Mouse (Mus musculus) adrenal gland (tissue): ENCODE measurements around the gene Klk11.

ENCODE experiments used
- intact Hi-C: fragments of 180-260 bp; cut with DNase I; formaldehyde crosslinking; loops from one replicate; pipeline ENCODE4 v1.15.1; 2025
- long read RNA-seq, 2 experiments: library from polyadenylated mRNA; unstranded; transcript quantifications; one replicate each; pipeline ENCODE4 v2.0.0; 2020; ENCODE audit warnings: borderline replicate concordance in 1 of 2; ENCODE audit not compliant: insufficient replicate concordance in 1 of 2

The Klk11 gene
- long read RNA-seq, experiment 1 = 0 reads
- long read RNA-seq, experiment 2 = 0 reads

DNA sequence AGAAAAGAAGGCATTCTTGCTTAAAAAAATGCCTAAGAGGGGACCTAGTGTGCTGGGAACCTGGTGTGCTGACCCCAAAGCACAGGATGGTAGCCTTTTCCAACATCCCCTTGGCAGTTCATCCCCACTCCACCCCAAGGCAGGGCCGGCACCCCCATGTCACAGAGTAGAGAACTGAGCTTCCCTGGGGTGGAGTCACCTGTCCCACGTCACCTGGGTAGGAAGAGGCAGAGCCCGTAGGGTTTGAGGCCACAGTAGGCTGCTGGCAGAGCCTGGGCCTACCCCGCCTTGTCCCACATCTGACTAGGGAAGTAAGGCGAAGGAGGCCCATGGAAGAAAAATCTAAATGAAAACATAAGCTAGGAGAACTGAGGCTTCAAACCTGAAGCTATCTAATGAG lies at the start of gene Klk11:
Klk11 (plus strand) TSS at position 241 of the 400 bp plus-strand sequence.
- intact Hi-C loops = no loop called here

DNA sequence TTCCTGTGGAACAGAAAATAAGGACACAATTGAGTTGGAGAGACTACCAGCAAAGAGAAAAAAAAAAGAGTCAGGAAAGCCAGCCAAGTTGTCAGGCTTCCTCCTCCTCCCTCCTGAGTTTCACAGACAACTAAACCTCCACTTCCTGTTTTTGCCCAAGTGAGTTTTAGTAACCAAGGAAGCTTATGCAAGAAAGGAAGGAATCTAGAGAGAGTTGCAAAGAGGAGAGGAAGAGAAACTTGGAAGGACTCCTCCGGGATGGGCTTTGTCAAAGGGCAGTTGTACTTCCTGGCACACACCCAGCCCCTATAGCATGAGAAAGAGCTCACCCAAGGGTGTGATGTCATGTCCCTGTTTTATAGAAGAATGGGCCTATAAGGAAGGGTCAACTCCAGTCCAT lies 26.6 kb upstream of the Klk11 start:
- intact Hi-C loops = no loop called here

DNA sequence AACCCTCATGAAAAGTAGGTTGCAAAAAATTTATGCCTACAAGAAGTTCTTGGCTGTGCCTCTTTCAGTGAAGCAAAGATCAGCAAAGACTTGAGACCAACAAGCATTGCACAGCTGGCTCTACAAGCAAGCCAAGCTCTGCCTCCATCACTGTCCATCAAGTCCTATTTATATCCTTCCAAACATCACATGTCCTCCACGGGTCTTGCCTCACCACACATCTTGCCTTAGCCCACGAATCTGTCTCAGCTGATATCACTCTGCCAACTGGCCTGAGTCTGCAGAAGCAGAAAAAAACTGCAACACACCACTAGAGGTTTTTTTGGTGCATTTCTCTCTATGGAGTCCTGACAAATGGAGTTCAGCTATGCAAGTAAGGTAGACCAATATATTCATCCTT lies 21.6 kb upstream of the Klk11 start:
- intact Hi-C loops = no loop called here

DNA sequence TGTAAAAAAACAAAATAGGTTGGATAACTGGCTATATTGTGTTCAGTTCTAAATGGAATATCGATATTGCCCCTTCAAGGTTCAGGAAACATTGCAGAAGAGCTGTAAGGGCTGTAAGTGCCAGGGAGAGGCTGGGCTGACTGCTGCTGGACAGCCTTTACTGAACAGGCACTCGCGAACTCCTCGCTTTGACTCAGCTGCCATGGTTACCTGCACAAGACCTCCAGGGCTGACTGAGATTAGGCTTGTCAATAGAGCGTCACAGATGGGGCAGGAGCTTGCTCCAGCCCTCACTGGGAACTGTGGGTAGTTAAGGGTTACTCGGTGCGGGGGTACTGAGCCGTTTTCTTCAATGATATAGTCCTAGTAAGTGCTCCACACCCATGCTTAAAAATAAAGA lies 7.9 kb upstream of the Klk11 start:
- intact Hi-C loops = no loop called here

DNA sequence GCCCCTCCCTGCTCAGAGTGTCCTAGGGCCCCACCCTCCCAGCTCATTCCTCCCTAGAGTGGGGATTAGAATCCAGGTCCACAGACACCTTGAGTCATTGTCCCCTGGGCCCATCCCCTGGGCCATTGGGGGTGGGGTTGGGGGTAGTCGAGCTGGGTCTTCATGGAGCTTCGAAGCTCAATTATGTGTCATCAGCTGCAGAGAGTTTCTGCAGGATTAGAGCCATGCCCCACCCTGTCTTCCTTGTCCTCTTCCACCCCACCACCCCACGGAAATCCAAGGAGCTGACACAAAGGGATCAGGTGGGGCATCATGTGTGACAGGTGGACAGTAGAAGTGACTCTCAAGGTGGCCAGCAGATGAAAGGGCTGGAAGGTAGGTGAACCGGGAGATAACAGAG lies 5.8 kb upstream of the Klk11 start, which contains the start of gene Klk12:
Klk12 (plus strand) TSS at position 301 of the 400 bp plus-strand sequence.
- intact Hi-C loops = no loop called here

DNA sequence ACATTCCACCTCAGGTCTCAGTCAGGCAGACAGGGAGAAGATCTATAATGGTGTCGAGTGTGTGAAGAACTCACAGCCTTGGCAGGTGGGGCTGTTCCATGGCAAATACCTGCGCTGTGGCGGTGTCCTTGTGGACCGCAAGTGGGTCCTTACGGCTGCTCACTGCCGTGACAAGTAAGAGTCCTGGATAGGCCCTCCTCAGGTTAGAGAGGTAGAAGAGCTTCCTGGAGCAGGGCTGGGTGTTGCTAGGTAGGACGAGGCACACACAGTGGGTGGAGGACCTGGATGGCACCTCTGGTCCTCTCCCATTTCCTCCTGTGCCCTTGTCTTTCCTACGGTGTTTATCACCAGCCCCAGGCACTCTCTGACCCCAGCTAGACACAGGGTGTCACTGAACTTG lies 4.8 kb upstream of the Klk11 start:
- intact Hi-C loops = no loop called here

DNA sequence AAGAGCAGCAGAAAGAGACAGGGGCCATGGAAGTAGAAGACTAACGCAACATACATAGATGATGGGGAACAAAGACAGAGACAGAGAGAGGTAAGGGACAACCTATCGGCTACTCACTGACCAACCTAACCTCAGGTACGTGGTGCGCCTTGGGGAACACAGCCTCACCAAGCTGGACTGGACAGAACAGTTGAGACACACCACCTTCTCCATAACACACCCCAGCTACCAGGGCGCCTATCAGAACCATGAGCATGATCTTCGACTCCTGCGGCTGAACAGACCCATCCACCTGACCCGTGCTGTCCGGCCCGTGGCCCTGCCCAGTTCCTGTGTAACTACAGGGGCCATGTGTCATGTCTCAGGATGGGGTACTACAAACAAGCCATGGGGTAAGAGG lies 3.7 kb upstream of the Klk11 start:
- intact Hi-C loops = no loop called here

DNA sequence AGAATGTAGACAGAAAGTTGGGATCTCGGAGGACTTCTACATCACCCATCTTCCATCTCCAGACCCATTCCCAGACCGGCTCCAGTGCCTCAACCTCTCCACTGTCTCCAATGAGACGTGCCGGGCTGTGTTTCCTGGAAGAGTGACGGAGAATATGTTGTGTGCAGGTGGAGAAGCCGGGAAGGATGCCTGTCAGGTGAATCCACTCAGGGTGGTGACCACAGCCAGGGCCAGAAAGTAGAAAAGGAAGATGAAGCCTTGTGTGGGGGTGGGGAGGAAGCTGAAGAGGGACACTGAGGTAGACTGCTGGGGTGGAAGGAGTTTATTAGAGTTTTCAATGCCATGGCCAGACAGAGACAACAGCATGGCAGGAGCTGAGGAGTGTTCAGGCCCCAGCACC lies 2.5 kb upstream of the Klk11 start:
- intact Hi-C loops = no loop called here

DNA sequence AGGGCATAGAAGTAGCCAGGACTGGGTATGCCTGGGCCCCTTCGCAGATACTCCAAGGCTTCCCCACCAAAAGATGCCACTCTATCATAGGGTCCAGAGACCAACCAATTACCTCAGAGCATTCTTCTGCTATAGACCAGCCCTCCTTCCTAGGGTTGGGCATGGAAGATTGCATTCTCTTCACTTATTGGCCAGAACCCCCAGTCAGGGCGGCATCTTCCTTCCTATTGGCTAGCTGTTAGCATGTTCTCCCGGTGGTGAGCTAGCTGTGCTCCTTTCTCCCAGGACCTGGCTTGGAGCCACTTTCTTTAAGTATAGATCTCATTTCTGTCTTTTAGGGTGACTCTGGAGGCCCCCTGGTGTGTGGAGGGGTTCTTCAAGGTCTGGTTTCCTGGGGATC lies 1.5 kb upstream of the Klk11 start:
- intact Hi-C loops = no loop called here

DNA sequence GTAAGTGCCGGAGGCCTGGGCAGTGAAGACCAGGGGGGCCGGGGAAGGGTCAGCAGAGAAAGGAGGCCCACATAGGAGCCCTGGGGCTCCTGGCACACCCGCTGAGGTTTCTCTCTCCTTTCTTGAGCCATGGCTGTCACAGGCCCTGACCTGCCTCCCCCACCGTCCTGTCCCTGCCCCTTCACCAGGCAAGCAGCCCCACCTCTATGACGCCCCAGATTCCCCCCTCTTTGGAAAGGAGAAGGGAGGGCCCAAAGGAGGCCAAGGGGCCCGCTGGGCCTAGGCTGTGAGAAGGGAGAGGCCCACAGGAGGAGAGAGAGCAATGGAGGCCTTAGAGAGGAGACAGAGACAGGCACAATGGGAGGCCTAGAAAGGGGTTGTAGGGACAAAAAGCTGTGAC lies 398 bp downstream of the Klk11 start:
- intact Hi-C loops = no loop called here

DNA sequence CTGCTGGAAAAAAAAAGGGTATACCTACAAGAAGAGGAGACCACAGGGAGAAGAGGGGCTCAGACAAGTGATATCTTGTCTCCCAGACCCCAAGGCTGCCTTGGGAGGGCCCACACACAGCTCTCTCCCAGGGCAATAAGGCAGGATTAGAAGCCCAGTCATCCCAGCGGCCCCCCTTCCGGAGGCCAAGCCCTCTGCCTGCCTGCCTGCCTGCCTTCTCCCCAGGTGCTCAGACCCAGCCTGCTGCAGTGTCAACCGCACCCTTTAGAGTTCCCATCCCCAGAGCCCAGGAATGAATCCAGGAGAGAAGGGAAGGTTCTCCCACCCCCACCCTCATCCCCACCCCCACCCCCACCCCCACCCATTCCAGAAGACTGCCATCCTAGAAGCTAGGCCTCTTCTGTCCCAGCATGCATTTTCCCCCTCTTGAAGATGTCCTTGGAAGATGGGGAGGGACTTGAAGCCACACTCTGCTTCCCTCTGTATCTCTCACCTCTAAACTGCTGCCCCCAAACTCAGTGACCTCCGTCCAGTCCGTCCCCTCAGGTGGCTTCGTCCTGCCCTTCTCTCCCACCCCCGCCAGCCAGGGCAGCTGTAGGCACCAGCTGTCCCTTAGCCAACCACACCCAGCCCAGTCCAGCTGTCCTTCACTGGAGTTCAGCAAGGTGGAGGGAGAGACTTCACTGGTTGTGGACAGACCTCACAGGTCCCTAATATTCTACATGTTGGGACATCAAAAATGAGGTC lies 1.1 kb downstream of the Klk11 start:
- intact Hi-C loops = no loop called here

DNA sequence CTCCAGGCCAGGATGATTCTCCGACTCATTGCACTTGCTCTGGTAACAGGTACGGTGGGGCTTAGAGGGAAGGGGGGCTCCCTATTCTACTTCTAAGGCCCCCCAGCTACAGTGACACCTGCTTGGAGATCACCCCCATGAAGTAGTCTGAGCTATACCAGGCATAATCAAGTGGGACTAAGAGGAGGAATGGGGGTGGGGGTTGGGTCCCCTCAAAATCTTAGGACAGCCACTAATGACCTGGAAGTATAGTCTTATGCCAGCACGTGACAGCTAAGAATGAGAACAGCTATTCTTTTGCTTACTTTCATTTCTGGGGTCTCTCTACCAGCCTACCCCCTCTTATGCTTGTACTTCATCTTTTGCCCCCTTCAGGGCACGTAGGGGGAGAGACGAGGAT lies 2.1 kb downstream of the Klk11 start:
- intact Hi-C loops = no loop called here

DNA sequence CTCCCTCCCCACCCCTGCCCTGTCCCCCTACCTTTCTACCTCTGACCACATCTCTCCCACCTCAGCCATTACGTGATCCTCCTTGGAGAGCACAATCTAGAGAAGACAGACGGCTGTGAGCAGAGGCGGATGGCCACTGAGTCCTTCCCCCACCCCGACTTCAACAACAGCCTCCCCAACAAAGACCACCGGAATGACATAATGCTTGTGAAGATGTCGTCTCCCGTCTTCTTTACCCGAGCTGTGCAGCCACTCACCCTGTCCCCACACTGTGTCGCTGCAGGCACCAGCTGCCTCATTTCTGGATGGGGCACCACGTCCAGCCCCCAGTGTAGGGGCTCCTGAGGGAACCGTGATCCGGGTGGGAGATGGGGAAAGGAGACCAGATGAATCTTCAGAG lies 3.0 kb downstream of the Klk11 start:
- intact Hi-C loops = no loop called here

DNA sequence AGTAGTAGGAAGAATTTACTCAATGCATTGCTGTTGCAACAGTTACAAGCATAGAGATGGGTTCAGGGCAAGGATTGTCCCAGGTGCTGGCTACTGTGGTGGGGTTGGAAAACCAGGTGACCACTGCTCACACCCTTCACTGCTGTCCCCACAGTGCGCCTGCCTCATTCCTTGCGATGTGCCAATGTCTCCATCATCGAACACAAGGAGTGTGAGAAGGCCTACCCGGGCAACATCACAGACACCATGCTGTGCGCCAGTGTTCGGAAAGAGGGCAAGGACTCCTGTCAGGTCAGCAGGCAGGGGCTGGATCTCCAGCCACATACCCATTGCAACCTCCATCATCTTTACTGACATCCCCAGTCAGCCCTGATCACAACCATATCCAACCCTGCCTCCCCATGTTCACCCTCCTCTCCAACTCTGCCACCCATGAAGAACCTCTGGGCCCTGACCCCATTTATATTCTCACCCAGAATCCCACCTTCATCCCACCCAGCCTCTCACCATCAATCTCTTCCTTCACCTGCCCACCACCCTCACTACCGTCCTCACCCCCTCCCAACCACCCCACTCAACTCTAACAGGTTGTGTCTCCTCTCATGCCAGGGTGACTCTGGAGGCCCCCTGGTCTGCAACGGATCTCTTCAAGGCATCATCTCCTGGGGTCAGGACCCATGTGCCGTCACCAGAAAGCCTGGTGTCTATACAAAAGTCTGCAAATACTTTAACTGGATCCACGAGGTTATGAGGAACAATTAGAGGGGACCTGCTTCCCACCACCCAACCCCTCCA lies 4.0 kb downstream of the Klk11 start:
- intact Hi-C loops = no loop called here

DNA sequence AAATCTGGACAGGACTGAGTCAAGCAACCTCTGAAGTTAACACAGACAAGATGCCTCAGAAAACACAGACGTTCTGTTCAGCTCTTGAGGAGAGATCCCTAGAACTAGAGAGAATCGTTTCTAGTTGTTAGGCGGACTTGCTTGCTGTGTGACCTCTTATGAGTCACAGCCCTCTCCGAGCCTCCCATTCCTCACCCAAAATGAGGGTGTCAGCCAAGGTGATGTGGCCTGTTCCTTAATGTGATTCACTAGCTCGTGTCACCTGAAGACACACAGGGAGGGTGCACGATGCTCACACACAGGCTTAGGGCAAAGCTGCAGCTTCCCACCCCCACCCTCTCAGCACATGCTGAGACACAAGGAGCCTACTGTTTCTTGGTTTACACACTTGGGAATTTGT lies 5.8 kb downstream of the Klk11 start:
- intact Hi-C loops = loop anchor here (10.0 kb wide), 1 partner anchor 115 kb away; no protein-coding TSS in a partner anchor

DNA sequence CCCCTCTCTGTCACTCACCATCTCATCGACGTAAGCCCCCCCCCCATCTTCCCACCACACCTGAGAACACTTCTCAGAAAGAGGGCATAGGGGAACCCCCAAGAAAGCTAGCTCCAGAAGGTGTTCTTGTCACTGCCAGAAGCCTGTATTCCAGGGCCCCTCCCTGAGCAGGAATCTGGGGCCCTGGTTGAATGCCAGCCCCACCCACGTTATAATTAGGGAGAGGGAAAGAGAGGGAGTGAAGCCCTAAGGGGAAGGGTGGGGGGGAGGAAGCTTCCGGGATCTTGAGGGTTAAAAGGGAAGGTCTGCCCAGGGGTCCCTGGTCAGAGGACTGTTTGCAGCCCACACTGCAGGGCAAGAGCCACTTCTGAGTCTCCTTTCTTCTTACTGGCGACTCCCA lies 6.3 kb downstream of the Klk11 start, which contains the start of gene Klk10:
Klk10 (plus strand) TSS at position 290 of the 400 bp plus-strand sequence.
- intact Hi-C loops = loop anchor here (10.0 kb wide), 1 partner anchor 114 kb away; no protein-coding TSS in a partner anchor

DNA sequence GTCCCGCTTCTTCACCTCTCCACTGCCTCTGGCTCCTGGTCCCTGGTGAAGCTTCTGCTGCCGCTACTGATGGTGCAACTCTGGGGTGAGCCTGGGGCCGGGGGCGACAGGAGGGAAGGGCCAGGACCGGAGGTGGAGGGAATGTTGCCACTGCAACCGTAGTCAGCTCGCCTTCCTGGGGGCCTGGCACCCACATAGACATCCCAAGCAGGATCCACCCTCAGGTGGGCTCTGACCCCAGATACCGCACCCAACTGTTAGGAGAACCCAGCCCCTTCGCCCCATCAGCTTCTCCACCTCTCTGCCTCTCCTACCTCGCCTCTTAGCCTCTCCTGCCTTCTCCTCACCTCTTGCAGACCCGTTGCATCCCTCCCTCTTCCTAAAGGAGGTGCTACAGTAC lies 7.1 kb downstream of the Klk11 start:
- intact Hi-C loops = loop anchor here (10.0 kb wide), 1 partner anchor 113 kb away; no protein-coding TSS in a partner anchor

DNA sequence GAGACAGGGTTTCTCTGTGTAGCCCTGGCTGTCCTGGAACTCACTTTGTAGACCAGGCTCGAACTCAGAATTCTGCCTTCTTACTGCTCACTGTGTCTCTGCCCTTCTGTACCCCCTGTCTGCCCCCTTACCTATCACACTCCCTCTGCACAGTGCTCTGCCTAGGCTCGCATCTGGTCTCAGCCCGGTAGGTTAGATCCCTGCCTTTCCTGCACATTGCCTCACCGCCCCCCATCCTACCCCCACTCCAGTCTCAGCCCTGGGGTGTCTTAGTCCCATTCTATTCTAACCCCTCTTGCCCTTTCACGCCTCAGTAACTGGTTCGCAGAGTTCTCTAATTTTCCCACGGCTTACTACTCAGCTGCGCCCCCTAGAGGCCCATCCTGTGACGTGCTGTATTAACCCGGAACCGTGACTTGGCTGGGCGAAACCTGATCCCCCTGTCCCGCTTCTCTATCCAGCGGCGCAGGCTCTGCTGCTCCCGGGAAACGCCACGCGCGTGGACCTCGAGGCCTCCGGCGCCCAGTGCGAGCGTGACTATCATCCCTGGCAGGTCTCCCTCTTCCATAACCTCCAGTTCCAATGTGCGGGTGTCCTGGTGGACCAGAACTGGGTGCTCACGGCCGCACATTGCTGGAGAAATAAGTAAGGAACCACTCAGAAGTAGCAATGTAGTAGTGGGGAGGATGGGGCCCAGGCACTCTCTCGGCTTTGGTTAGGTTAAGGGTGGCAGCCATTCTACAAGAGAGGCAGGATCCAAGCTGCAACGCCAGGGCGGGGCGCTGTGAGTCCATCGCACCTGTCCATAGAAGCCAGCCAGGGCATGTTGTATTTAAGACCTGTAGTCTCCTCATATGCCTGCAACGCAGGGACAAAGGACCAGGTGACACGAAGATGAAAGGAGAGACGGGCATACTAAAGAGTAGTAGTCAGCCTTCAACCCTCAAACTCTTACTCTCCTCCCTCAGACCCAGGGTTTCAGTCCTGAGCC lies 8.2 kb downstream of the Klk11 start:
- intact Hi-C loops = loop anchor here (2.0 to 10.0 kb wide), 2 partner anchors 102 to 112 kb away; no protein-coding TSS in a partner anchor

DNA sequence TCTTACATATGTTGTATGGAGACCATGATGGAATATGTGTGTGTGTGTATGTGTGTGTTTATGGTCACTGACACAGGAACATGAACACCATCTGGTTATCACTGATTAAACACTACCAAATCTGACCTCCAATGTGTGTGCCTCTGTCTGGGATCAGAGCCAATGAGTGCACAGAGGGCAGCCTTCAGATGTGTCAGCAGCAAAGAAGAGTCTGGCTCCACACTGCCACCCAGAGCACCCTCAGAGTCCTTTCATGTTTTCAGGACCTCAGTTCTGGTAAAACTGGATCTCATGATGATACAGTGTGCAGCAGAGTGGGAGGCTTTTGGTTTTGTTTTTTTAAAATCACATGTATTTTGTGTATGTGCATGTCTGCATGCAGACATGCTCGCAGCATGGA lies 10.9 kb downstream of the Klk11 start:
- intact Hi-C loops = loop anchor here (10.0 kb wide), 1 partner anchor 110 kb away; no protein-coding TSS in a partner anchor

DNA sequence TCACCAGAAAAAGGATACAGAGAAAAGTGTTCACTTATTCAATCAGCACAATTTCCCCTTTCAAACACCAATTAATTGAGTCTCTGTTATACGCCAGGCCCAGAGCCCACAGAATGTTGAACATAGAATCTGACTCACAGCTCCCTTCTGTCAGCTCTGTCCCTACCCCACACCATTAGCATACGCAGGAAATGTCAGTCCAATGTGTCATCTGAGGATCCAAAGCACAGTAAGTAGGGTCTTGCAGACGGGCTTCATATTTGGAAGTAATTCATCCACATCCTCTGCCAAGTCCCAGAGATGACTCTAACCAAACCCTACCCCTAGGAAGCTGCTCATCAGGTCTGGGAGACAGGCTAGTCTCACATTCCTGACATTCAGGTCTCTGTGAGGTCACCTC lies 13.7 kb downstream of the Klk11 start:
- intact Hi-C loops = loop anchor here (10.0 kb wide), 1 partner anchor 107 kb away; no protein-coding TSS in a partner anchor

DNA sequence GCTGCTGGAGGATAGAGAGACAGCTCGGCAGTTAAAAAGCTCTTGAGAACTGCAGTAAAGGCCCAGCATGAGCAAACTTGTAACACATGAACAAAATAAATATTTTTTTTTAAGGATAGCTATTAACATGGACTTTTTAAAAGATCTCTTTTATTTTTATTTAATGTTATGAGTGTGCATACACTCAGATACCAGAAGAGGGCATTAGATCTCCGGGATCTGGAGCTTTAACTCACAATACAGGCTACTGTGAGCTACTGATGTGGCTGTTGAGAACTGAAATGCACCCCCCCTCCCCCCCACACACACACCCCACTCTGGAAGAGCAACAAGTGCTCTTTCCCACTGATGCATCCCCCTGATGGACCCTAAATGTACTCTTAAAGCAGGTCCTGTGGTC lies 14.9 kb downstream of the Klk11 start:
- intact Hi-C loops = loop anchor here (10.0 kb wide), 1 partner anchor 106 kb away; no protein-coding TSS in a partner anchor
